Mouse (Mus musculus) liver, embryonic 14.5 days (tissue): ENCODE measurements around the gene Rcvrn. TPM values are rescaled to one million over a fixed set of nuclear protein-coding genes. Genes with fewer than 3 reads are reported as not detected.

ENCODE experiments used
- ATAC-seq: fragments of 200-750 bp; cut with Nextera tagmentation; 2 replicates; pipeline ENCODE4 v1.8.0; 2017; ENCODE audit warnings: moderate number of reproducible peaks, mild to moderate bottlenecking, moderate library complexity; ENCODE audit not compliant: insufficient read depth
- DNase-seq, 3 experiments: peaks; one replicate each; pipeline ENCODE4 v3.0.0-alpha.2; 2012 to 2013; ENCODE audit warnings: low read depth in 3 of 3, low spot score in 3 of 3
- H3K27ac ChIP-seq: fragments of 300-500 bp; sonication (generic); 2 replicates; pipeline ENCODE4 v1.5.1; 2014; ENCODE audit warnings: moderate library complexity, mild to moderate bottlenecking, control low read depth, inconsistent platforms
- H3K27me3 ChIP-seq: fragments of 300-500 bp; sonication (generic); 2 replicates; pipeline ENCODE4 v1.6.1; 2014; ENCODE audit warnings: mild to moderate bottlenecking, low read length, moderate library complexity; ENCODE audit not compliant: control insufficient read depth, insufficient read depth
- H3K36me3 ChIP-seq: fragments of 300-500 bp; sonication (generic); replicated peaks from 2 replicates; pipeline ENCODE4 v1.6.1; 2014; ENCODE audit warnings: low read depth; ENCODE audit not compliant: control insufficient read depth, insufficient read depth
- H3K4me1 ChIP-seq, 2 experiments: fragments of 200-500 bp in 1 of 2; fragments of 300-500 bp in 1 of 2; sonication (generic) in 1 of 2; replicated peaks; 2 replicates each; pipeline ENCODE4 v1.6.1; 2012 to 2014; ENCODE audit warnings: antibody characterized with exemption in 1 of 2, inconsistent platforms in 1 of 2, low read length in 1 of 2; ENCODE audit not compliant: control insufficient read depth in 2 of 2, insufficient read depth in 2 of 2
- H3K4me2 ChIP-seq: fragments of 300-500 bp; sonication (generic); 2 replicates; pipeline ENCODE4 v1.6.1; 2014; ENCODE audit warnings: low read depth, mild to moderate bottlenecking, control low read depth, moderate library complexity
- H3K4me3 ChIP-seq, 2 experiments: fragments of 200-500 bp in 1 of 2; fragments of 300-500 bp in 1 of 2; sonication (generic) in 1 of 2; 2 replicates each; pipeline ENCODE4 v1.5.1; 2012 to 2014; ENCODE audit warnings: low read depth in 2 of 2, low read length in 2 of 2, mild to moderate bottlenecking in 2 of 2, control low read depth in 1 of 2, inconsistent platforms in 1 of 2, moderate library complexity in 1 of 2; ENCODE audit not compliant: insufficient read depth in 1 of 2
- H3K9ac ChIP-seq: fragments of 300-500 bp; sonication (generic); replicated peaks from 2 replicates; pipeline ENCODE4 v1.6.1; 2014; ENCODE audit warnings: mild to moderate bottlenecking, control low read depth, moderate library complexity
- H3K9me3 ChIP-seq: fragments of 300-500 bp; sonication (generic); 2 replicates; pipeline ENCODE4 v1.6.1; 2016; ENCODE audit warnings: low read length, mixed read lengths; ENCODE audit not compliant: control insufficient read depth
- CTCF ChIP-seq: IDR thresholded peaks from 2 replicates; pipeline ENCODE4 v1.5.1; 2016; ENCODE audit warnings: antibody characterized with exemption, low read depth, control low read depth
- EP300 ChIP-seq: IDR thresholded peaks from 2 replicates; pipeline ENCODE4 v1.6.1; 2016; ENCODE audit warnings: antibody characterized with exemption, low read depth
- WGBS: fragments of 180-500 bp; shearing (Covaris S2); extraction: QIAGEN DNeasy Blood & Tissue Kit; methylation state at CpG from one replicate; pipeline ENCODE4 v1.1.7; 2014; ENCODE audit not compliant: insufficient replicate concordance; 5-methylcytosine and 5-hydroxymethylcytosine counted together
- polyA plus RNA-seq, 2 experiments: library from polyadenylated mRNA; depleted of rRNA in 1 of 2; stranded (reverse) in 1 of 2; unstranded in 1 of 2; fragments of >200 nt; fragmentation: Nextera tagmentation in 1 of 2; extraction: Ambion mirVana in 1 of 2; gene quantifications; 2 replicates each; pipeline versions ENCODE4 v1.2.1 to v1.2.3; 2012 to 2014

The Rcvrn gene
- polyA plus RNA-seq, 2 experiments: not detected

DNA sequence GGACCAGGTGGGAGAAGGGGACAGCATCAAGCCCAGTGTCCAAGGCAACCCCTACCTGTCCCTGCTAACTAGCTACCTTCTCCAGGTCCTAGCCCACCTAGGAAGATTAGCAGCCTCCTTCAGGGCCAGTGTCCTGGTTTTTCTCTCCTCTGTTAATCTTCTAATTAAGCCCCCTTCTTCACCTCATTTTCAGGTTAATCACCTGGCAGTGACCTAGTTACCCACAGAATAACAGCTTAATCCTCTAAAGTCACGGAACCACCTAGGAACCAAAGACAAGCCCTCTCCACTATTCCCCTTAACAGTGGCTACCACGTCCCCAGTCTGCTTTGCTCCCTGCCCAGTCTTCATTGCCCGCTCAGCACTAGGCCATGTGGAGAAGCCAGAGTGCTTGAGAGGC lies 13.3 kb upstream of the Rcvrn start:
- TF ChIP-seq EP300 (no peak), CTCF (no peak)
- WGBS: 59% methylated on average over 3 of the region's 3 CpGs
- Histone ChIP-seq H3K36me3 (no peaks in the 10 kb centered on the region), H3K4me2 (no peak overlapping the region), H3K4me1 (no peaks in the 10 kb centered on the region; a peak in 1 of 4 replicates), H3K9me3 (no peaks in the 10 kb centered on the region), H3K4me3 (no peak overlapping the region), H3K9ac (no peak overlapping the region), H3K27me3 (no peaks in the 10 kb centered on the region), H3K27ac (no peak overlapping the region)
- DNase-seq (no peak), ATAC-seq (no peak)

- ATAC-seq: no peak
- TF ChIP-seq CTCF (no peak), EP300 (no peak)
- WGBS: 56% methylated on average over 2 of the region's 2 CpGs
These were observed 9.0 kb upstream of the Rcvrn start for GRCm38 (mm10) chr11:67686109-67686508.

DNA sequence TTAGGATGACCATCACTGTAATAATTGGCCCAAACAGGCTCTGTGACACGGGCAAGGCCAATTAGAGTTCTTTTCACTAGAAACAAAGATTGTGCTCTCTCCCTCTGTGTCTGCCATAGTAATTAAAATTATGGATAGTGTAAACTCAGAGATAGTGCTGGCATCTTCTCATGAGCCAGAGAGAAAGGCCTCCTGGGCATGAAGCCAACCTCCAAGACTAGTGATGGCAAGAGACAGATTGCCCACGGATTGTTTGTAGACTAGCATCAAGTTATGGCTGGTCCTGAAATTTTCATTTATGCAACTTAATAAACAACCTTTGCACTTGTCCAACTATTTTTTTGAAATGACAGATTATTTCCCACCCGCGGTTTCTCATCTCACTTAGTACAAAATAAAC lies 17.9 kb downstream of the Rcvrn start:
- no peaks in the 10 kb centered on the region for H3K4me1 ChIP-seq
- no peaks in the 10 kb centered on the region for H3K36me3 ChIP-seq
- H3K27me3 ChIP-seq: no peaks in the 10 kb centered on the region
- no peak overlapping the region for H3K4me2 ChIP-seq
- H3K27ac ChIP-seq: no peak overlapping the region
- ATAC-seq (no peak), DNase-seq (no peak)
- H3K9me3 ChIP-seq: no peaks in the 10 kb centered on the region
- TF ChIP-seq CTCF (no peak), EP300 (no peak)
- no peak overlapping the region for H3K9ac ChIP-seq
- no peak overlapping the region for H3K4me3 ChIP-seq
- 68% methylated on average over 4 of the region's 4 CpGs for WGBS

More at GRCm38 (mm10) chr11:67686109-67686508, 9.0 kb upstream of the Rcvrn start:
- no peak for DNase-seq
- Histone ChIP-seq H3K36me3 (no peaks in the 10 kb centered on the region), H3K27me3 (no peaks in the 10 kb centered on the region), H3K4me2 (no peak overlapping the region), H3K4me1 (no peaks in the 10 kb centered on the region; a peak in 1 of 4 replicates), H3K27ac (no peak overlapping the region), H3K9me3 (no peaks in the 10 kb centered on the region), H3K9ac (no peak overlapping the region), H3K4me3 (no peak overlapping the region)

DNA sequence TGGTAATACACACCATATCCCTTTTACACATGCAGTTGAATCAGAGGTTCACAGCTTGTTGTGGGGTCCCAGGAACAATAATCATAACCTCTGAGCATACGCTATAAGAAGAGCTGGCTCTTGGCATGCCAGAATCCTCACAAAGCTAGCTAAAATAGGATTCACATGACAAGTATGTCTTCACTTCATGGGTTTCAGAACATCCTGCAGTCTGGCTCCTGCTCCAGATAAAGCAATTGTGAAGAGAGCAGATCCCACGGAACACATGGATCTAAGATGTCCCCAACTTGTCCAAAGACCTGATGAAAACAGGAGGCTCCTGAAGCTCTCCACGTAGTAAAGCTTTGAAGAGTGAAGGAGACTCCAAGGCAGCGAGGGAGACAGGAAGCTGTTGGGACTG lies 20.3 kb downstream of the Rcvrn start:
- H3K4me2 ChIP-seq: no peak overlapping the region
- WGBS: 39% methylated on average over 4 of the region's 4 CpGs
- H3K4me3 ChIP-seq: no peak overlapping the region
- H3K9me3 ChIP-seq: no peaks in the 10 kb centered on the region
- no peaks in the 10 kb centered on the region for H3K4me1 ChIP-seq
- H3K27ac ChIP-seq: no peak overlapping the region
- H3K36me3 ChIP-seq: no peaks in the 10 kb centered on the region
- DNase-seq: no peak
- no peak for TF ChIP-seq EP300
- TF ChIP-seq CTCF: no peak
- no peaks in the 10 kb centered on the region for H3K27me3 ChIP-seq
- no peak overlapping the region for H3K9ac ChIP-seq
- ATAC-seq: no peak

DNA sequence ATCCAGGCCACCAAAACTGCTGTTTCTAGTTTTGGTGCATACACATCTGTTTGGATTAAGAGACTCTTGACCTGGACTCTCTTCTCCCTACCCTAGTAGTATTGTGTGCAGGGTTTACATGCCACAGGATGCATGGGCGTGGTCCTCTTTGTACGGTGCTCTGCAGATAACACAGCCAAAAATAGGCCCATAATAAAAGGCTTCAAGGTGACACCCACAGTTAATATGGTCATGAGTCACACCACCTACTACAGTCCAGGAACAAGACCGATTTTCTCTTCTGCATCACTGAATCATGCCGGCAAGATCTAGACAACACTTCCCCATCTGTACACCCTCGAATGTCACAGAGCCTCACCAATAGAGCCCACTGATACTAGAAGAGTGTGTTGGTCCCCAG lies 26.4 kb downstream of the Rcvrn start:
- ATAC-seq: no peak
- TF ChIP-seq CTCF (no peak), EP300 (no peak)
- no peak overlapping the region for H3K4me2 ChIP-seq
- H3K9me3 ChIP-seq: no peaks in the 10 kb centered on the region
- H3K27me3 ChIP-seq: no peaks in the 10 kb centered on the region
- no peak overlapping the region for H3K9ac ChIP-seq
- no peaks in the 10 kb centered on the region for H3K36me3 ChIP-seq
- no peak overlapping the region for H3K4me3 ChIP-seq
- DNase-seq: no peak
- H3K27ac ChIP-seq: no peak overlapping the region
- 50% methylated on average over 5 of the region's 5 CpGs for WGBS
- peaks cover 0 to 8% of the 10 kb centered on the region in 2 experiments; a peak in 3 of 4 replicates for H3K4me1 ChIP-seq
